Mouse (Mus musculus) CH12.LX (cell line): ENCODE results near the gene Kntc1. TPM values are rescaled to one million over a fixed set of nuclear protein-coding genes. Genes with fewer than 3 reads are reported as not detected.

Source experiments
- DNase-seq: peaks from one replicate; pipeline ENCODE4 v3.0.0-alpha.2; 2013; ENCODE audit errors: extremely low read depth
- H3K27ac ChIP-seq: 2 replicates; pipeline ENCODE4 v1.5.1; 2012; ENCODE audit warnings: low read depth, mild to moderate bottlenecking, control low read depth, moderate library complexity; ENCODE audit not compliant: insufficient read depth
- H3K27me3 ChIP-seq: replicated peaks from 2 replicates; pipeline ENCODE3; 2012; ENCODE audit warnings: inconsistent platforms
- H3K36me3 ChIP-seq, 2 experiments: replicated peaks in 1 of 2; 2 replicates each; pipeline versions ENCODE3 to v1.6.1; 2012; ENCODE audit warnings: inconsistent platforms in 1 of 2, low read length in 1 of 2, mild to moderate bottlenecking in 1 of 2, mixed read lengths in 1 of 2, moderate library complexity in 1 of 2; ENCODE audit not compliant: control insufficient read depth in 1 of 2, insufficient read depth in 1 of 2
- H3K4me1 ChIP-seq, 2 experiments: 2 replicates each; pipeline ENCODE4 v1.6.1; 2012; ENCODE audit warnings: inconsistent platforms in 1 of 2, moderate library complexity in 1 of 2; ENCODE audit not compliant: insufficient read depth in 2 of 2, control insufficient read depth in 1 of 2
- H3K4me2 ChIP-seq: 2 replicates; pipeline ENCODE4 v1.6.1; 2012; ENCODE audit warnings: low read depth, mild to moderate bottlenecking, control low read depth; ENCODE audit not compliant: poor library complexity, insufficient read depth, severe bottlenecking
- H3K4me3 ChIP-seq, 3 experiments: fragments of 150-350 bp in 1 of 3; sonication (generic) in 1 of 3; replicated peaks in 1 of 3; 2 replicates each; pipeline versions ENCODE3 to v1.5.1; 2011 to 2012; ENCODE audit warnings: low read depth in 2 of 3, low read length in 2 of 3, mild to moderate bottlenecking in 2 of 3, moderate library complexity in 2 of 3, control low read depth in 1 of 3, improper control_type of control experiment in 1 of 3, inconsistent platforms in 1 of 3, mixed read lengths in 1 of 3; ENCODE audit not compliant: poor library complexity in 1 of 3
- H3K79me2 ChIP-seq: replicated peaks from 2 replicates; pipeline ENCODE4 v1.6.1; 2012; ENCODE audit warnings: mild to moderate bottlenecking, moderate library complexity; ENCODE audit not compliant: control insufficient read depth, poor library complexity, insufficient read depth, severe bottlenecking; ENCODE audit errors: extremely low read depth
- H3K9ac ChIP-seq: 2 replicates; pipeline ENCODE4 v1.6.1; 2012; ENCODE audit warnings: low read depth, mild to moderate bottlenecking, control low read depth, moderate library complexity; ENCODE audit not compliant: insufficient read depth
- H3K9me3 ChIP-seq: replicated peaks from 2 replicates; pipeline ENCODE3; 2012; ENCODE audit warnings: low read length, inconsistent platforms, mixed read lengths
- BHLHE40 ChIP-seq: IDR thresholded peaks from 2 replicates; pipeline ENCODE4 v1.6.1; 2011; ENCODE audit warnings: mild to moderate bottlenecking, low read depth, low read length, improper control_type of control experiment
- CHD1 ChIP-seq: IDR thresholded peaks from 2 replicates; pipeline ENCODE4 v1.6.1; 2012; ENCODE audit warnings: low read depth, low read length, improper control_type of control experiment, inconsistent platforms
- CHD2 ChIP-seq: IDR thresholded peaks from 2 replicates; pipeline ENCODE4 v1.6.1; 2011; ENCODE audit warnings: low read length, improper control_type of control experiment
- CTCF ChIP-seq, 2 experiments: IDR thresholded peaks in 1 of 2; conservative IDR thresholded peaks in 1 of 2; 2 replicates each; pipeline ENCODE4 v1.5.1; 2011 to 2012; ENCODE audit warnings: low read depth in 2 of 2, low read length in 2 of 2, improper control_type of control experiment in 1 of 2, inconsistent platforms in 1 of 2, mild to moderate bottlenecking in 1 of 2, moderate library complexity in 1 of 2
- E2F4 ChIP-seq: IDR thresholded peaks from 2 replicates; pipeline ENCODE4 v1.6.1; 2011; ENCODE audit warnings: low read depth, low read length, improper control_type of control experiment; ENCODE audit not compliant: insufficient replicate concordance
- ELF1 ChIP-seq: IDR thresholded peaks from 2 replicates; pipeline ENCODE4 v1.6.1; 2014; ENCODE audit warnings: low read depth, mild to moderate bottlenecking, inconsistent platforms, low read length, improper control_type of control experiment
- EP300 ChIP-seq: IDR thresholded peaks from 2 replicates; pipeline ENCODE4 v1.6.1; 2011; ENCODE audit warnings: low read length, improper control_type of control experiment
- HCFC1 ChIP-seq: IDR thresholded peaks from 2 replicates; pipeline ENCODE4 v1.6.1; 2012; ENCODE audit warnings: low read depth, mild to moderate bottlenecking, inconsistent platforms, low read length, improper control_type of control experiment
- IRF4 ChIP-seq: IDR thresholded peaks from 2 replicates; pipeline ENCODE4 v1.6.1; 2014; ENCODE audit warnings: low read depth, mild to moderate bottlenecking, inconsistent platforms, low read length, improper control_type of control experiment
- JUN ChIP-seq: IDR thresholded peaks from 2 replicates; pipeline ENCODE4 v1.6.1; 2011; ENCODE audit warnings: low read depth, mild to moderate bottlenecking, low read length, improper control_type of control experiment, moderate library complexity; ENCODE audit not compliant: insufficient read depth
- JUND ChIP-seq: conservative IDR thresholded peaks from 2 replicates; pipeline ENCODE4 v1.6.1; 2011; ENCODE audit warnings: low read depth, low read length, improper control_type of control experiment
- KAT2A ChIP-seq: IDR thresholded peaks from 2 replicates; pipeline ENCODE4 v1.6.1; 2012; ENCODE audit warnings: low read length, improper control_type of control experiment, inconsistent platforms; ENCODE audit not compliant: insufficient replicate concordance
- MAFK ChIP-seq: IDR thresholded peaks from 2 replicates; pipeline ENCODE4 v1.6.1; 2011; ENCODE audit warnings: low read length, improper control_type of control experiment; ENCODE audit not compliant: insufficient replicate concordance
- MAX ChIP-seq: IDR thresholded peaks from 2 replicates; pipeline ENCODE4 v1.6.1; 2011; ENCODE audit warnings: low read length, improper control_type of control experiment
- MAZ ChIP-seq: IDR thresholded peaks from 2 replicates; pipeline ENCODE4 v1.6.1; 2012; ENCODE audit warnings: low read depth, mild to moderate bottlenecking, inconsistent platforms, low read length, improper control_type of control experiment, moderate library complexity
- MEF2A ChIP-seq: IDR thresholded peaks from 2 replicates; pipeline ENCODE4 v1.6.1; 2014; ENCODE audit warnings: low read depth, mild to moderate bottlenecking, inconsistent platforms, low read length, improper control_type of control experiment, borderline replicate concordance
- MXI1 ChIP-seq: IDR thresholded peaks from 2 replicates; pipeline ENCODE4 v1.6.1; 2011; ENCODE audit warnings: mild to moderate bottlenecking, low read depth, low read length, improper control_type of control experiment
- MYC ChIP-seq: IDR thresholded peaks from 2 replicates; pipeline ENCODE4 v1.6.1; 2011; ENCODE audit warnings: low read depth, mild to moderate bottlenecking, improper control_type of control experiment, low read length
- NELFE ChIP-seq: IDR thresholded peaks from 2 replicates; pipeline ENCODE4 v1.6.1; 2011; ENCODE audit warnings: low read depth, low read length, improper control_type of control experiment
- NRF1 ChIP-seq: IDR thresholded peaks from 2 replicates; pipeline ENCODE4 v1.6.1; 2014; ENCODE audit warnings: low read depth, mild to moderate bottlenecking, inconsistent platforms, low read length, improper control_type of control experiment, moderate library complexity
- PAX5 ChIP-seq: IDR thresholded peaks from 2 replicates; pipeline ENCODE4 v1.6.1; 2012; ENCODE audit warnings: low read length, inconsistent platforms, mixed read lengths
- POLR2A ChIP-seq: IDR thresholded peaks from 2 replicates; pipeline ENCODE4 v1.6.1; 2011; ENCODE audit warnings: low read depth, mild to moderate bottlenecking, improper control_type of control experiment, low read length
- POLR2AphosphoS2 ChIP-seq: IDR thresholded peaks from 2 replicates; pipeline ENCODE4 v1.6.1; 2011; ENCODE audit warnings: low read depth, low read length, improper control_type of control experiment
- RAD21 ChIP-seq: IDR thresholded peaks from 2 replicates; pipeline ENCODE4 v1.6.1; 2011; ENCODE audit warnings: low read depth, mild to moderate bottlenecking, low read length, improper control_type of control experiment, moderate library complexity
- SIN3A ChIP-seq: IDR thresholded peaks from 2 replicates; pipeline ENCODE4 v1.6.1; 2012; ENCODE audit warnings: low read length, improper control_type of control experiment, inconsistent platforms
- SMC3 ChIP-seq: IDR thresholded peaks from 2 replicates; pipeline ENCODE4 v1.6.1; 2011; ENCODE audit warnings: low read depth, low read length, improper control_type of control experiment
- TBP ChIP-seq: conservative IDR thresholded peaks from 2 replicates; pipeline ENCODE4 v1.6.1; 2011; ENCODE audit warnings: low read depth, low read length, improper control_type of control experiment
- TCF12 ChIP-seq: IDR thresholded peaks from 2 replicates; pipeline ENCODE4 v1.6.1; 2014; ENCODE audit warnings: low read depth, mild to moderate bottlenecking, inconsistent platforms, low read length, improper control_type of control experiment
- USF1 ChIP-seq: IDR thresholded peaks from 2 replicates; pipeline ENCODE4 v1.6.1; 2014; ENCODE audit warnings: low read depth, mild to moderate bottlenecking, inconsistent platforms, low read length, improper control_type of control experiment
- USF2 ChIP-seq: conservative IDR thresholded peaks from 2 replicates; pipeline ENCODE4 v1.6.1; 2011; ENCODE audit warnings: low read depth, low read length, improper control_type of control experiment
- ZKSCAN1 ChIP-seq: IDR thresholded peaks from 2 replicates; pipeline ENCODE4 v1.6.1; 2012; ENCODE audit warnings: low read depth, inconsistent platforms, low read length, improper control_type of control experiment, borderline replicate concordance
- ZMIZ1 ChIP-seq: IDR thresholded peaks from 2 replicates; pipeline ENCODE4 v1.6.1; 2012; ENCODE audit warnings: low read depth, mild to moderate bottlenecking, inconsistent platforms, low read length, improper control_type of control experiment
- ZNF384 ChIP-seq: IDR thresholded peaks from 2 replicates; pipeline ENCODE4 v1.6.1; 2012; ENCODE audit warnings: low read depth, low read length, improper control_type of control experiment, inconsistent platforms
- dilution Hi-C: fragments of 300-500 bp; cut with MboI; formaldehyde crosslinking; loops from 2 replicates; pipeline ENCODE4 v1.14.3; 2020; ENCODE audit warnings: low sequenced_read_pairs; ENCODE audit not compliant: extremely low pct_unique_long_range_greater_than_20kb, extremely low pct_ligation_motif_present
- in situ Hi-C: fragments of 300-500 bp; cut with MboI; formaldehyde crosslinking; loops from 3 replicates; pipeline ENCODE4 v1.14.3; 2019; ENCODE audit warnings: low sequenced_read_pairs, low pct_ligation_motif_present, low pct_unique_long_range_greater_than_20kb, mixed read lengths
- polyA plus RNA-seq: library from polyadenylated mRNA; unstranded; fragments of >175 nt; gene quantifications from 2 replicates; pipeline ENCODE4 v1.2.1, GENCODE M21; 2012; ENCODE audit warnings: low read depth; ENCODE audit not compliant: insufficient read length
- total RNA-seq, 2 experiments: library from RNA; depleted of rRNA; stranded (reverse); fragments of 300-350 nt in 1 of 2; fragments of >200 nt in 1 of 2; gene quantifications; 2 replicates each; pipeline ENCODE4 v1.2.3; 2012 to 2014

Kntc1 gene
- 36.3 and 37.4 TPM in 2 replicates for total RNA-seq (2012; rRNA removed)
- total RNA-seq (2014; rRNA removed): 30.4 and 39.0 TPM in 2 replicates
- 26.4 and 30.5 TPM in 2 replicates for polyA plus RNA-seq

DNA sequence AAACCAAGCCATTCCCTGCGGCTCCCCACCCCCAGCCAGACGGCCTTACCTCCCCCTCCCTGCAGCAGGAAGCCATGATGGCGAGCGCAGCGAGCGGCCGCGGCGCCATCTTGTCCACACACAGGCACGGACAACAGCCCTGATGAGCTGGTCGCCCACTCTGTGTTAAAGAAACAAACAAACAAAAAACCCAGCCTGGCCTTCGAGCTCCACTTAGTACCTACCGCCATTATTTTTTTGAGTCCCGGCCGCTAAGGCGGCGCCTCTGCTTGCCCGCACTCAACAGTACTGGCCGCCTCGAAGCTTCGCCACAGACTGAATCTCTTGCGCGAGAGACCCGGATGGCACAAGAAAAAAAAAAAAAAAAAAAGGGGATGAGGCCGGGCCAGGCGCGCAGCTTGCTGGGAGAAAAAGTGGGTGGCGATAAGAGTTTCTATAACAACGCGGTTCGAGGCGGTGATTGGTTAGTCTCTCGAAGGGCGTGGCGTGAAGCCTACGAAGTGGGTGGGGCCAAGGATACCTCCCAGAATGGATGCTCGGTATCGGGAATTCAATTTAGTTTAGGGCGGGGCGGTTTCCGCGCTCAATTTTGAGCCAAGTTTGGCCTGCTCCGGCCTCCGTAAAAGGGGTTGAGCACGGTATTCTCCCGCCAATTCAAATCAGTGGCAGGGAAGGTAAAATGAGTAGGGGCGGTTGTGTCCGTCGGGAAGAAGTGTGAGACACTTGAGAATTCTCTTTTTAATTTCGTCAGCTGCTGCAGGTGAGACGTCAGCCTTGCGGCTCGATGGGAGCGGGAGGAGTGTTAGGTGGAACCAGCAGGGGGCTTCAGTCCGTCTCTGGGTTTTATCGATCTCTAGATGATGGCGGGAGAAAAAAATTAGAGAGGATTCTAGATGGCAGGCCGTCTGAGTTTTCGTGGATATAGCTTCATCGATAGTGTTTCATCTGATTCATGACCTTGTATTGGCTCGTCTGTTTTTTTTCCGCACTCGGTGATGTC is at the start of gene Kntc1, which contains the start of gene Rsrc2:
Kntc1 (plus strand) TSS at position 652 of the 1,000 bp plus-strand sequence.
Rsrc2 (minus strand) TSS at position 350 of the 1,000 bp plus-strand sequence.
- Histone ChIP-seq H3K4me1 (peaks cover 5 to 46% of the 10 kb centered on the region in 2 experiments), H3K4me3 (peak within 1 kb of the TSS; percentile 73 to 81 (median 74)), H3K36me3 (peaks cover 17 to 44% of the 10 kb centered on the region in 2 experiments), H3K27me3 (no peaks in the 10 kb centered on the region), H3K27ac (peak within 1 kb of the TSS; percentile 93), H3K79me2 (peaks cover 67% of the 10 kb centered on the region), H3K4me2 (peak within 1 kb of the TSS; percentile 37; the same call in 1 of the 2 replicates)
- peak; percentile 100 for DNase-seq
- in situ Hi-C loops: no loop called here
- dilution Hi-C loops: no loop called here
- TF ChIP-seq MAFK (no peak), JUN (no peak), NRF1 (peak; percentile 70), ZMIZ1 (peak; percentile 96), KAT2A (peak; percentile 88), MYC (peak; percentile 87), CHD1 (0 out of 2 replicates have a peak, but pooled peaks have one; percentile 51), MEF2A (peak; percentile 82), TBP (peak; percentile 90), POLR2AphosphoS2 (peak; percentile 94), RAD21 (no peak), CHD2 (peak; percentile 75), MAX (peak; percentile 57), SIN3A (peak; percentile 99), HCFC1 (peak; percentile 81), TCF12 (peak; percentile 86), NELFE (peak; percentile 99), BHLHE40 (peak; percentile 28), ZKSCAN1 (no peak), EP300 (no peak), CTCF (conservative IDR thresholded peaks at IDR 0.05 in 1 of 2, IDR thresholded peaks at IDR 0.05 in 1 of 2; ENCODE audit: low read depth in 2 of 2, low read length in 2 of 2) (no peak; a peak in 1 of 4 replicates), ZNF384 (peak; percentile 99), MAZ (peak; percentile 86), ELF1 (peak; percentile 79), IRF4 (peak; percentile 67; the same call in 1 of the 2 replicates), POLR2A (peak; percentile 100), E2F4 (peak; percentile 99), JUND (peak; percentile 25; the same call in 1 of the 2 replicates), PAX5 (no peak), MXI1 (peak; percentile 80), USF2 (no peak), SMC3 (no peak), USF1 (no peak)
- TF ChIP-seq, all 38 proteins: peak for 23
- Histone ChIP-seq H3K9ac (peak within 1 kb of the TSS; percentile 97), H3K9me3 (no peaks in the 10 kb centered on the region)
